Mouse (Mus musculus) liver, embryonic 12.5 days (tissue): ENCODE measurements around the gene Fgf13. TPM values are rescaled to one million over a fixed set of nuclear protein-coding genes. Genes with fewer than 3 reads are reported as not detected.

Source experiments
- ATAC-seq: fragments of 200-750 bp; cut with Nextera tagmentation; 2 replicates; pipeline ENCODE4 v1.8.0; 2017; ENCODE audit warnings: moderate number of reproducible peaks, mild to moderate bottlenecking, moderate library complexity
- H3K27ac ChIP-seq: fragments of 300-500 bp; sonication (generic); 2 replicates; pipeline ENCODE4 v1.5.1; 2016; ENCODE audit warnings: mild to moderate bottlenecking
- H3K27me3 ChIP-seq: fragments of 300-500 bp; sonication (generic); replicated peaks from 2 replicates; pipeline ENCODE4 v1.6.1; 2016; ENCODE audit warnings: mild to moderate bottlenecking, moderate library complexity
- H3K36me3 ChIP-seq: fragments of 300-500 bp; sonication (generic); 2 replicates; pipeline ENCODE4 v1.6.1; 2016; ENCODE audit warnings: mild to moderate bottlenecking, moderate library complexity
- H3K4me1 ChIP-seq: fragments of 300-500 bp; sonication (generic); 2 replicates; pipeline ENCODE4 v1.6.1; 2016
- H3K4me2 ChIP-seq: fragments of 300-500 bp; sonication (generic); 2 replicates; pipeline ENCODE4 v1.6.1; 2016; ENCODE audit warnings: mild to moderate bottlenecking, moderate library complexity
- H3K4me3 ChIP-seq: fragments of 300-500 bp; sonication (generic); 2 replicates; pipeline ENCODE4 v1.5.1; 2016; ENCODE audit warnings: mild to moderate bottlenecking, moderate library complexity
- H3K9ac ChIP-seq: fragments of 300-500 bp; sonication (generic); 2 replicates; pipeline ENCODE4 v1.6.1; 2016; ENCODE audit warnings: mild to moderate bottlenecking, moderate library complexity
- H3K9me3 ChIP-seq: fragments of 300-500 bp; sonication (generic); replicated peaks from 2 replicates; pipeline ENCODE4 v1.6.1; 2016; ENCODE audit warnings: mild to moderate bottlenecking, moderate library complexity
- WGBS: fragments of 180-500 bp; shearing (Covaris S2); methylation state at CpG from one replicate; pipeline ENCODE4 v1.1.7; 2016; ENCODE audit not compliant: insufficient replicate concordance; 5-methylcytosine and 5-hydroxymethylcytosine counted together
- polyA plus RNA-seq: library from polyadenylated mRNA; unstranded; fragments of >200 nt; fragmentation: Nextera tagmentation; extraction: Ambion mirVana; gene quantifications from 2 replicates; pipeline ENCODE4 v1.2.1, GENCODE M21; 2016

Fgf13 gene
- polyA plus RNA-seq, 1 experiment from 2014 or later, result 4.7 TPM

GRCm38 (mm10) chrX:59179627-59180026 is 388.2 kb downstream of the Fgf13 start:
- WGBS, result 60% methylated on average over 4 of the region's 4 CpGs
- ATAC-seq, result no peak

GRCm38 (mm10) chrX:59179081-59179596 is 388.7 kb downstream of the Fgf13 start:
- no peak for ATAC-seq
- no peaks in the 10 kb centered on the region for H3K27me3 ChIP-seq
- H3K4me1 ChIP-seq, result no peaks in the 10 kb centered on the region
- no peaks in the 10 kb centered on the region for H3K9me3 ChIP-seq
- no peak overlapping the region for H3K4me3 ChIP-seq
- H3K9ac ChIP-seq, result no peak overlapping the region
- no peak overlapping the region for H3K27ac ChIP-seq
- 23% methylated on average over 3 of the region's 3 CpGs for WGBS
- no peak overlapping the region for H3K4me2 ChIP-seq
- no peaks in the 10 kb centered on the region for H3K36me3 ChIP-seq

More at GRCm38 (mm10) chrX:59179627-59180026, 388.2 kb downstream of the Fgf13 start:
- Histone ChIP-seq H3K9me3 (no peaks in the 10 kb centered on the region), H3K4me3 (no peak overlapping the region), H3K9ac (no peak overlapping the region), H3K4me1 (no peaks in the 10 kb centered on the region), H3K27me3 (no peaks in the 10 kb centered on the region), H3K4me2 (no peak overlapping the region), H3K36me3 (no peaks in the 10 kb centered on the region), H3K27ac (no peak overlapping the region)

GRCm38 (mm10) chrX:59177653-59178052 is 390.2 kb downstream of the Fgf13 start:
- H3K4me3 ChIP-seq, result no peak overlapping the region
- ATAC-seq, result no peak
- H3K27ac ChIP-seq, result no peak overlapping the region
- H3K4me1 ChIP-seq, result no peaks in the 10 kb centered on the region
- no peaks in the 10 kb centered on the region for H3K27me3 ChIP-seq
- H3K36me3 ChIP-seq, result no peaks in the 10 kb centered on the region
- 56% methylated on average over 3 of the region's 3 CpGs for WGBS
- no peaks in the 10 kb centered on the region for H3K9me3 ChIP-seq
- H3K9ac ChIP-seq, result no peak overlapping the region
- no peak overlapping the region for H3K4me2 ChIP-seq

- no peak for ATAC-seq
- Histone ChIP-seq H3K4me2 (no peak overlapping the region), H3K27ac (no peak overlapping the region), H3K36me3 (no peaks in the 10 kb centered on the region), H3K9ac (no peak overlapping the region), H3K4me1 (no peaks in the 10 kb centered on the region), H3K27me3 (no peaks in the 10 kb centered on the region), H3K9me3 (no peaks in the 10 kb centered on the region), H3K4me3 (no peak overlapping the region)
- 3% methylated on average over 1 of the region's 1 CpGs for WGBS
Measured at GRCm38 (mm10) chrX:59172200-59172599, 395.7 kb downstream of the Fgf13 start.

GRCm38 (mm10) chrX:59166763-59167162 is 401.1 kb downstream of the Fgf13 start:
- WGBS, result 53% methylated on average over 2 of the region's 2 CpGs

GRCm38 (mm10) chrX:59141947-59142346 is 425.9 kb downstream of the Fgf13 start:
- WGBS, result 25% methylated on average over 2 of the region's 2 CpGs

More at GRCm38 (mm10) chrX:59166763-59167162, 401.1 kb downstream of the Fgf13 start:
- H3K27ac ChIP-seq, result no peak overlapping the region
- H3K36me3 ChIP-seq, result no peaks in the 10 kb centered on the region
- H3K9me3 ChIP-seq, result no peaks in the 10 kb centered on the region
- ATAC-seq, result no peak
- no peaks in the 10 kb centered on the region for H3K4me1 ChIP-seq
- H3K27me3 ChIP-seq, result no peaks in the 10 kb centered on the region
- H3K4me3 ChIP-seq, result no peak overlapping the region
- H3K4me2 ChIP-seq, result no peak overlapping the region
- H3K9ac ChIP-seq, result no peak overlapping the region

GRCm38 (mm10) chrX:59134928-59135361 is 432.9 kb downstream of the Fgf13 start:
- peaks cover 24% of the 10 kb centered on the region for H3K27me3 ChIP-seq
- ATAC-seq, result peak; percentile 74
- H3K27ac ChIP-seq, result no peak overlapping the region
- no peaks in the 10 kb centered on the region for H3K4me1 ChIP-seq
- H3K9me3 ChIP-seq, result no peaks in the 10 kb centered on the region
- H3K9ac ChIP-seq, result peak overlapping the region; percentile 63; the same call in 1 of the 2 replicates
- H3K4me3 ChIP-seq, result peak overlapping the region; percentile 64
- H3K36me3 ChIP-seq, result no peaks in the 10 kb centered on the region
- H3K4me2 ChIP-seq, result peak overlapping the region; percentile 77
- WGBS, result 14% methylated on average over 8 of the region's 8 CpGs

More at GRCm38 (mm10) chrX:59141947-59142346, 425.9 kb downstream of the Fgf13 start:
- H3K9ac ChIP-seq, result no peak overlapping the region
- no peak overlapping the region for H3K4me3 ChIP-seq
- H3K4me1 ChIP-seq, result no peaks in the 10 kb centered on the region
- no peak overlapping the region for H3K4me2 ChIP-seq
- no peaks in the 10 kb centered on the region; the same call in 1 of the 2 replicates for H3K27me3 ChIP-seq
- H3K36me3 ChIP-seq, result no peaks in the 10 kb centered on the region
- ATAC-seq, result no peak
- H3K27ac ChIP-seq, result no peak overlapping the region
- no peaks in the 10 kb centered on the region for H3K9me3 ChIP-seq

- H3K9me3 ChIP-seq, result no peaks in the 10 kb centered on the region
- H3K4me3 ChIP-seq, result peak overlapping the region; percentile 64
- H3K27me3 ChIP-seq, result peaks cover 24% of the 10 kb centered on the region
- H3K9ac ChIP-seq, result peak overlapping the region; percentile 63
- H3K4me2 ChIP-seq, result peak overlapping the region; percentile 77
- ATAC-seq, result peak; percentile 82
- H3K27ac ChIP-seq, result no peak overlapping the region
- H3K4me1 ChIP-seq, result no peaks in the 10 kb centered on the region
- H3K36me3 ChIP-seq, result no peaks in the 10 kb centered on the region
- 8% methylated on average over 37 of the region's 75 CpGs for WGBS
Measured at GRCm38 (mm10) chrX:59134166-59134861, 433.6 kb downstream of the Fgf13 start.

- H3K27me3 ChIP-seq, result peaks cover 24% of the 10 kb centered on the region
- H3K4me3 ChIP-seq, result peak overlapping the region; percentile 64
- no peak for ATAC-seq
- H3K4me1 ChIP-seq, result no peaks in the 10 kb centered on the region
- H3K9me3 ChIP-seq, result no peaks in the 10 kb centered on the region
- H3K4me2 ChIP-seq, result peak overlapping the region; percentile 77
- H3K36me3 ChIP-seq, result no peaks in the 10 kb centered on the region
- H3K9ac ChIP-seq, result peak overlapping the region; percentile 63
- 16% methylated on average over 24 of the region's 24 CpGs for WGBS
- H3K27ac ChIP-seq, result no peak overlapping the region
Measured at GRCm38 (mm10) chrX:59133834-59134165, 434.1 kb downstream of the Fgf13 start.

GRCm38 (mm10) chrX:59133416-59133815 is 434.5 kb downstream of the Fgf13 start:
- ATAC-seq, result peak; percentile 65
- no peaks in the 10 kb centered on the region for H3K4me1 ChIP-seq
- no peaks in the 10 kb centered on the region for H3K36me3 ChIP-seq
- H3K27me3 ChIP-seq, result peaks cover 24% of the 10 kb centered on the region
- peak overlapping the region; percentile 64 for H3K4me3 ChIP-seq
- peak overlapping the region; percentile 63 for H3K9ac ChIP-seq
- H3K27ac ChIP-seq, result no peak overlapping the region
- H3K9me3 ChIP-seq, result no peaks in the 10 kb centered on the region
- WGBS, result 12% methylated on average over 10 of the region's 10 CpGs
- H3K4me2 ChIP-seq, result peak overlapping the region; percentile 77

- H3K27me3 ChIP-seq, result no peaks in the 10 kb centered on the region
- no peaks in the 10 kb centered on the region for H3K36me3 ChIP-seq
- H3K9ac ChIP-seq, result no peak overlapping the region
- H3K27ac ChIP-seq, result no peak overlapping the region
- no peaks in the 10 kb centered on the region for H3K4me1 ChIP-seq
- H3K4me2 ChIP-seq, result no peak overlapping the region
- 61% methylated on average over 4 of the region's 4 CpGs for WGBS
- no peaks in the 10 kb centered on the region for H3K9me3 ChIP-seq
- H3K4me3 ChIP-seq, result no peak overlapping the region
- ATAC-seq, result no peak
Measured at GRCm38 (mm10) chrX:59126637-59127036, 441.2 kb downstream of the Fgf13 start.

GRCm38 (mm10) chrX:59113187-59113586 is 454.7 kb downstream of the Fgf13 start:
- Histone ChIP-seq H3K9ac (no peak overlapping the region), H3K4me2 (no peak overlapping the region), H3K36me3 (no peaks in the 10 kb centered on the region), H3K27ac (no peak overlapping the region), H3K4me1 (no peaks in the 10 kb centered on the region), H3K27me3 (no peaks in the 10 kb centered on the region), H3K9me3 (no peaks in the 10 kb centered on the region), H3K4me3 (no peak overlapping the region)
- no peak for ATAC-seq
